Mouse (Mus musculus) forebrain, embryonic 13.5 days (tissue): ENCODE measurements around the gene Hoxd13. TPM values are rescaled to one million over a fixed set of nuclear protein-coding genes. Genes with fewer than 3 reads are reported as not detected.

Source experiments
- ATAC-seq: fragments of 200-750 bp; cut with Nextera tagmentation; 2 replicates; pipeline ENCODE4 v1.8.0; 2017
- H3K27ac ChIP-seq: fragments of 300-500 bp; sonication (generic); 2 replicates; pipeline ENCODE4 v1.5.1; 2015; ENCODE audit warnings: inconsistent platforms, mild to moderate bottlenecking, moderate library complexity
- H3K27me3 ChIP-seq: fragments of 300-500 bp; sonication (generic); 2 replicates; pipeline ENCODE4 v1.6.1; 2015; ENCODE audit warnings: mild to moderate bottlenecking, inconsistent platforms
- H3K36me3 ChIP-seq: fragments of 300-500 bp; sonication (generic); 2 replicates; pipeline ENCODE4 v1.6.1; 2015; ENCODE audit warnings: mild to moderate bottlenecking, inconsistent platforms; ENCODE audit not compliant: poor library complexity, severe bottlenecking
- H3K4me1 ChIP-seq: fragments of 300-500 bp; sonication (generic); 2 replicates; pipeline ENCODE4 v1.6.1; 2015; ENCODE audit warnings: inconsistent platforms
- H3K4me2 ChIP-seq: fragments of 300-500 bp; sonication (generic); 2 replicates; pipeline ENCODE4 v1.6.1; 2015; ENCODE audit warnings: inconsistent platforms, mild to moderate bottlenecking, moderate library complexity
- H3K4me3 ChIP-seq: fragments of 300-500 bp; sonication (generic); 2 replicates; pipeline ENCODE4 v1.5.1; 2015; ENCODE audit warnings: mild to moderate bottlenecking, inconsistent platforms
- H3K9ac ChIP-seq: fragments of 300-500 bp; sonication (generic); 2 replicates; pipeline ENCODE4 v1.6.1; 2015; ENCODE audit warnings: mild to moderate bottlenecking, inconsistent platforms
- H3K9me3 ChIP-seq: fragments of 300-500 bp; sonication (generic); replicated peaks from 2 replicates; pipeline ENCODE4 v1.6.1; 2016; ENCODE audit warnings: inconsistent platforms
- WGBS: fragments of 180-500 bp; shearing (Covaris S2); methylation state at CpG from one replicate; pipeline ENCODE4 v1.1.7; 2015; 5-methylcytosine and 5-hydroxymethylcytosine counted together
- polyA plus RNA-seq: library from polyadenylated mRNA; unstranded; fragments of >200 nt; fragmentation: Nextera tagmentation; extraction: Ambion mirVana; gene quantifications from 2 replicates; pipeline ENCODE4 v1.2.1, GENCODE M21; 2015

Hoxd13 gene
- polyA plus RNA-seq, 1 experiment from 2014 or later = not detected

GRCm38 (mm10) chr2:74701949-74702819 lies 34.1 kb downstream of the Hoxd13 start:
- Histone ChIP-seq H3K4me1 (peaks cover 26% of the 10 kb centered on the region), H3K4me2 (no peak overlapping the region), H3K4me3 (no peak overlapping the region), H3K27ac (no peak overlapping the region), H3K9ac (no peak overlapping the region), H3K9me3 (no peaks in the 10 kb centered on the region), H3K36me3 (no peaks in the 10 kb centered on the region), H3K27me3 (peaks cover 98% of the 10 kb centered on the region)
- whole genome bisulfite sequencing = 11% methylated on average over 17 of the region's 17 CpGs
- no peak for ATAC-seq

DNA sequence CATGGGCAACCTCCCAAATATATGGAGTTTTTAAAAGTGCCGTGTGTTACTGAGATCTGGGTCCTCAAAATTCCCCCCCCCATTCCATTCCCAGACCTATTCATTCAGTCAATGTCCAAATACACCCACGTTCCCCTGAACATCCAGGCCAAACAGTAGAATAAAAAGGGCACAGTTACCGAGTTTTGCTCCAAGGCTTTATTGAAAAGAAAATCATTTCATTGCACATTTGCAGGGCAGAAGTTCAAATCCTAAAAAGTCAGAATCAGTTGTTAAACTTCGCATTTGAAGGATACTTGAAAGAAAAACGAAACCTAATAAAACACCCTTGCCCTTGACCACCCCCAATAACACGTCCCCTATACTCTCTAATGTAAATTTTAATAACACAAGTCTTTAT lies 34.7 kb downstream of the Hoxd13 start:
- 9% methylated on average over 6 of the region's 6 CpGs for WGBS
- Histone ChIP-seq H3K4me3 (no peak overlapping the region), H3K4me1 (peaks cover 21% of the 10 kb centered on the region), H3K36me3 (no peaks in the 10 kb centered on the region), H3K27ac (no peak overlapping the region), H3K9me3 (no peaks in the 10 kb centered on the region), H3K27me3 (peaks cover 98% of the 10 kb centered on the region), H3K4me2 (no peak overlapping the region), H3K9ac (no peak overlapping the region)
- ATAC-seq = no peak

- Histone ChIP-seq H3K27ac (no peak overlapping the region), H3K9me3 (no peaks in the 10 kb centered on the region), H3K9ac (no peak overlapping the region), H3K4me3 (no peak overlapping the region), H3K4me2 (no peak overlapping the region), H3K36me3 (no peaks in the 10 kb centered on the region), H3K27me3 (peaks cover 98% of the 10 kb centered on the region), H3K4me1 (peaks cover 16% of the 10 kb centered on the region)
- no peak for ATAC-seq
- WGBS = 2% methylated on average over 10 of the region's 10 CpGs
These were observed 35.2 kb downstream of the Hoxd13 start for GRCm38 (mm10) chr2:74703317-74703716.

GRCm38 (mm10) chr2:74703720-74704392 lies 35.7 kb downstream of the Hoxd13 start:
- Histone ChIP-seq H3K9ac (no peak overlapping the region), H3K4me3 (no peak overlapping the region), H3K27me3 (peaks cover 98% of the 10 kb centered on the region), H3K4me2 (no peak overlapping the region), H3K9me3 (no peaks in the 10 kb centered on the region), H3K27ac (no peak overlapping the region), H3K36me3 (no peaks in the 10 kb centered on the region), H3K4me1 (peaks cover 14% of the 10 kb centered on the region)
- ATAC-seq = no peak
- under 1% methylated on average over 26 of the region's 26 CpGs for WGBS

GRCm38 (mm10) chr2:74704393-74704998 lies 36.4 kb downstream of the Hoxd13 start, which contains the start of gene Hoxd8:
Gene Hoxd8, plus strand, starts transcription at chr2:74704615.
- peaks cover 98% of the 10 kb centered on the region for H3K27me3 ChIP-seq
- H3K4me2 ChIP-seq = peak within 1 kb of the TSS; percentile 60
- 0 out of 2 replicates have a peak within 1 kb of the TSS, but pooled peaks have one; percentile 37 for H3K9ac ChIP-seq
- no peaks in the 10 kb centered on the region for H3K36me3 ChIP-seq
- peak within 1 kb of the TSS; percentile 35 for H3K4me3 ChIP-seq
- no peak within 1 kb of the TSS for H3K27ac ChIP-seq
- no peak for ATAC-seq
- H3K9me3 ChIP-seq = no peaks in the 10 kb centered on the region
- WGBS = under 1% methylated on average over 34 of the region's 52 CpGs
- peaks cover 14% of the 10 kb centered on the region for H3K4me1 ChIP-seq

DNA sequence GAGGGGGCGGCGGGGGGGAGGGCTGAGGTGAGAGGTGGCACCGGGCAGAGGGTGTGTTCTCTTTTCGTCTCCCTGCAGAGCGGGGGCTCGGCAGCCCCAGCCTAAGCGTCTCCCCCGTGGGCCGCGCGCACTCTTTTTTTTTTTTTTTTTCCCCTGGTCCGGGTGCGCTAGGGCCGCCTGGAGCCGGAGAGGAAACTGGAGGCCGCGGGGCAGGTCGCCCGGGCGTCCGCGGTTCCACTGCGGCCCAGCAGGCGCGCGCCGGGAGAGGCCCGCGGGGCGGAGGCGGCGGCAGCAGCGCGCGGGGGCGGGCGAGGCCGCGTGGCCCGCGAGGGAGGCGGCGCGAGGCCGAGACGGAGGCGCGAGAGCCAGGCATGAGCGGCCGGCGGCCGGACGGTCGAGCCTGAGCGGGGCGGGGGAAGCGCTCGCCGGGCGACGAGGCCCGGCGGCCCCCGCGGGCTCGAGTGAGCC lies 36.9 kb downstream of the Hoxd13 start:
- Histone ChIP-seq H3K4me3 (peak overlapping the region; percentile 35), H3K27me3 (peaks cover 98% of the 10 kb centered on the region), H3K36me3 (no peaks in the 10 kb centered on the region), H3K27ac (no peak overlapping the region), H3K4me1 (peaks cover 14% of the 10 kb centered on the region), H3K9ac (0 out of 2 replicates have a peak overlapping the region, but pooled peaks have one; percentile 37), H3K9me3 (no peaks in the 10 kb centered on the region), H3K4me2 (peak overlapping the region; percentile 60)
- ATAC-seq = 0 out of 2 replicates have a peak, but pooled peaks have one; percentile 24
- WGBS = under 1% methylated on average over 27 of the region's 66 CpGs

- Histone ChIP-seq H3K9ac (0 out of 2 replicates have a peak overlapping the region, but pooled peaks have one; percentile 37), H3K4me3 (peak overlapping the region; percentile 35), H3K27ac (no peak overlapping the region), H3K4me2 (peak overlapping the region; percentile 60), H3K36me3 (no peaks in the 10 kb centered on the region), H3K4me1 (peaks cover 14% of the 10 kb centered on the region), H3K9me3 (no peaks in the 10 kb centered on the region), H3K27me3 (peaks cover 98% of the 10 kb centered on the region)
- WGBS = under 1% methylated on average over 44 of the region's 85 CpGs
- no peak for ATAC-seq
These were observed 37.5 kb downstream of the Hoxd13 start for GRCm38 (mm10) chr2:74705467-74706089.

GRCm38 (mm10) chr2:74706393-74706960 lies 38.4 kb downstream of the Hoxd13 start:
- H3K27me3 ChIP-seq = peaks cover 97% of the 10 kb centered on the region

GRCm38 (mm10) chr2:74707599-74707998 lies 39.5 kb downstream of the Hoxd13 start:
- H3K4me1 ChIP-seq = peaks cover 21% of the 10 kb centered on the region
- ATAC-seq = no peak
- peaks cover 98% of the 10 kb centered on the region for H3K27me3 ChIP-seq
- no peaks in the 10 kb centered on the region for H3K36me3 ChIP-seq
- 6% methylated on average over 7 of the region's 7 CpGs for WGBS
- no peaks in the 10 kb centered on the region for H3K9me3 ChIP-seq
- no peak overlapping the region for H3K4me3 ChIP-seq
- no peak overlapping the region for H3K9ac ChIP-seq
- no peak overlapping the region for H3K27ac ChIP-seq
- H3K4me2 ChIP-seq = no peak overlapping the region

More at GRCm38 (mm10) chr2:74706393-74706960, 38.4 kb downstream of the Hoxd13 start:
- no peak overlapping the region for H3K9ac ChIP-seq
- no peak overlapping the region for H3K4me3 ChIP-seq
- no peak for ATAC-seq
- under 1% methylated on average over 13 of the region's 13 CpGs for WGBS
- no peaks in the 10 kb centered on the region for H3K9me3 ChIP-seq
- H3K27ac ChIP-seq = no peak overlapping the region
- no peak overlapping the region for H3K4me2 ChIP-seq
- H3K4me1 ChIP-seq = peaks cover 14% of the 10 kb centered on the region
- H3K36me3 ChIP-seq = no peaks in the 10 kb centered on the region

GRCm38 (mm10) chr2:74708676-74709075 lies 40.6 kb downstream of the Hoxd13 start:
- no peak overlapping the region for H3K27ac ChIP-seq
- peaks cover 98% of the 10 kb centered on the region for H3K27me3 ChIP-seq
- no peak overlapping the region for H3K9ac ChIP-seq
- no peak for ATAC-seq
- H3K4me2 ChIP-seq = no peak overlapping the region
- H3K36me3 ChIP-seq = no peaks in the 10 kb centered on the region
- no peak overlapping the region for H3K4me3 ChIP-seq
- peaks cover 21% of the 10 kb centered on the region for H3K4me1 ChIP-seq
- H3K9me3 ChIP-seq = no peaks in the 10 kb centered on the region
- WGBS = 5% methylated on average over 4 of the region's 4 CpGs
